Comparison of ENCODE assay signal across 23 mouse cellular contexts in genomic region chr14:29051951-29052835, GRCm38 (mm10). TPM values are rescaled to one million over a fixed set of nuclear protein-coding genes. Genes with fewer than 3 reads are reported as not detected.
DNase-seq lines count a peak whose midpoint lies in the region; ATAC-seq lines count a peak whose summit lies in the region.
"Had no signal": no experiment of that assay in that cellular context is flagged by ENCODE, and none has a peak within 500 bp of the region (broad histone marks: within the 10 kb centered on the region; RNA-seq: fewer than 3 reads in every experiment).

No protein-coding gene starts in this region.

- 20% methylated on average over 16 of the region's 16 CpGs for WGBS in heart, embryonic 13.5 days

- H3K4me1 ChIP-seq in heart, embryonic 13.5 days = peaks cover 9% of the 10 kb centered on the region
- H3K4me1 ChIP-seq: forebrain, embryonic 13.5 days; hindbrain, embryonic 13.5 days; megakaryocyte, embryonic 14.5 days had no signal

- no peaks in the 10 kb centered on the region for H3K36me3 ChIP-seq in heart, embryonic 13.5 days
- H3K36me3 ChIP-seq: heart, embryonic 15.5 days; hindbrain, embryonic 13.5 days had no signal

- H3K27me3 ChIP-seq in heart, embryonic 13.5 days (replicated peaks) = no peaks in the 10 kb centered on the region
- H3K27me3 ChIP-seq: CH12.LX; forebrain, embryonic 13.5 days; heart, embryonic 15.5 days; hindbrain, embryonic 13.5 days; megakaryocyte, embryonic 14.5 days had no signal

- intact Hi-C loops in heart, postnatal 10 days (cut with DNase I) = no loop called here

- ATAC-seq in heart, embryonic 13.5 days (ENCODE audit: extremely low read depth, insufficient number of reproducible peaks, low FRiP score, low TSS enrichment) = no peak
- no peak for ATAC-seq in granulocyte monocyte progenitor cell, adult 5-6 weeks (replicated peaks; ENCODE audit: poor library complexity, severe bottlenecking)
- ATAC-seq: forebrain, embryonic 13.5 days; liver, postnatal 0 days had no signal

- H3K27ac ChIP-seq in heart, embryonic 13.5 days (replicated peaks) = no peak overlapping the region
- H3K27ac ChIP-seq: forebrain, embryonic 13.5 days; heart, embryonic 15.5 days; hindbrain, embryonic 13.5 days had no signal

- H3K9me3 ChIP-seq in heart, embryonic 13.5 days = no peaks in the 10 kb centered on the region
- H3K9me3 ChIP-seq: forebrain, embryonic 13.5 days; heart, embryonic 15.5 days; hindbrain, embryonic 13.5 days had no signal

- H3K9ac ChIP-seq in heart, embryonic 13.5 days = no peak overlapping the region
- H3K9ac ChIP-seq: forebrain, embryonic 13.5 days; heart, embryonic 15.5 days; hindbrain, embryonic 13.5 days; liver, postnatal 0 days had no signal

- DNase-seq in embryo, embryonic 10 days (ENCODE audit: low spot score) = peak; percentile 35
- no peak for DNase-seq in embryo, embryonic 9.5 days (ENCODE audit: extremely low spot score)
- no peak for DNase-seq in heart, postnatal 10 days
- peak; percentile 69 for DNase-seq in adrenal gland, adult 2 months
- DNase-seq in forelimb bud, embryonic 11.5 days (ENCODE audit: low read depth, low spot score) = peak; percentile 25
- no peak for DNase-seq in thymus, postnatal 4 days
- DNase-seq: cerebellum, adult 9-10 months; kidney, adult 9 months; liver; liver, postnatal 0 days; lung, postnatal 14 days had no signal

- no peak overlapping the region for H3K4me3 ChIP-seq in heart, embryonic 13.5 days
- H3K4me3 ChIP-seq: forebrain, embryonic 13.5 days; heart, embryonic 15.5 days; hindbrain, embryonic 13.5 days; megakaryocyte, embryonic 14.5 days had no signal

- peak overlapping the region; percentile 7; the same call in 1 of the 2 replicates for H3K4me2 ChIP-seq in heart, embryonic 13.5 days
- H3K4me2 ChIP-seq: forebrain, embryonic 13.5 days; heart, embryonic 15.5 days; hindbrain, embryonic 13.5 days had no signal

RNA-seq across cellular contexts. Expression of gene Lrtm1, which starts 34.2 kb away (rescaled TPM):
- polyA plus RNA-seq in heart, embryonic 13.5 days (2015; fragmentation: Nextera tagmentation; extraction: Ambion mirVana) = 1.5 and 1.9 TPM in 2 replicates
- total RNA-seq in heart, postnatal 10 days (2021) = 100 to 1,000 TPM; 112 to 117 TPM
- under 1 TPM; 0.17 to 0.29 TPM for total RNA-seq in adrenal gland, adult 2 months (2021)
- 0.03 and 0.15 TPM in 2 replicates for polyA plus RNA-seq in adrenal gland, adult 2 months (2012; rRNA removed)
- total RNA-seq in granulocyte monocyte progenitor cell, adult 5-6 weeks (2014; fragmentation: Nextera tagmentation) = not detected in 2 replicates
- not detected in 2 replicates for total RNA-seq in granulocyte monocyte progenitor cell, adult 5-6 weeks (2017)
- total RNA-seq: CH12.LX; layer of hippocampus, postnatal 25 days; left cerebral cortex, postnatal 25 days; midbrain, postnatal 0 days had no signal
- polyA plus RNA-seq: intestine, embryonic 14.5 days; thymus, postnatal 0 days had no signal

Comparison
In these comparisons a context has a peak if more than half of its experiments do, and no peak if none do; other contexts are left out.
1. DNase-seq: peak in embryo, embryonic 10 days (single experiment), adrenal gland, adult 2 months (single experiment) and forelimb bud, embryonic 11.5 days (single experiment); none in embryo, embryonic 9.5 days (single experiment), heart, postnatal 10 days (0 of 2) and thymus, postnatal 4 days (single experiment).
2. RNA of gene Lrtm1, which starts 34.2 kb away (total RNA-seq): 112 to 117 TPM in heart, postnatal 10 days; 0.17 to 0.29 TPM in adrenal gland, adult 2 months and not detected in granulocyte monocyte progenitor cell, adult 5-6 weeks; every median in the first group is over 10 times any median in the second.